Mouse (Mus musculus): ENCODE measurements around the gene Rcor1. TPM values are rescaled to one million over a fixed set of nuclear protein-coding genes. Genes with fewer than 3 reads are reported as not detected.

The Rcor1 gene
- polyA plus RNA-seq, 1 experiment from 2014 or later = 19.2 TPM

GRCm38 (mm10) chr12:111114593-111114992 is 75.4 kb downstream of the Rcor1 start:
- WGBS = 88% methylated on average over 5 of the region's 5 CpGs
- no peaks in the 10 kb centered on the region for H3K4me1 ChIP-seq (ENCODE audit: control insufficient read depth, insufficient read depth, low read length)
- no peaks in the 10 kb centered on the region for H3K27me3 ChIP-seq (ENCODE audit: control insufficient read depth, insufficient read depth, low read length)
- H3K9me3 ChIP-seq (ENCODE audit: control insufficient read depth, low read depth, low read length) = no peaks in the 10 kb centered on the region
- H3K4me2 ChIP-seq (replicated peaks; ENCODE audit: low read depth, low read length) = no peak overlapping the region
- H3K9ac ChIP-seq (replicated peaks; ENCODE audit: low read depth, low read length) = no peak overlapping the region
- no peak overlapping the region for H3K27ac ChIP-seq (ENCODE audit: low read length)
- no peak for ATAC-seq (ENCODE audit: insufficient number of reproducible peaks, insufficient read depth, low FRiP score, low read depth)
- peaks cover 42% of the 10 kb centered on the region for H3K36me3 ChIP-seq (ENCODE audit: control insufficient read depth, insufficient read depth, low read length)
- H3K4me3 ChIP-seq (ENCODE audit: low read depth, low read length) = no peak overlapping the region

- Histone ChIP-seq H3K9me3 (ENCODE audit: control insufficient read depth, low read depth, low read length) (no peaks in the 10 kb centered on the region; the same call in 1 of the 2 replicates), H3K4me2 (replicated peaks; ENCODE audit: low read depth, low read length) (no peak overlapping the region), H3K36me3 (ENCODE audit: control insufficient read depth, insufficient read depth, low read length) (peaks cover 17% of the 10 kb centered on the region)
Measured at GRCm38 (mm10) chr12:111119506-111120085, 80.4 kb downstream of the Rcor1 start.

GRCm38 (mm10) chr12:111120976-111121645 is 82.0 kb downstream of the Rcor1 start:
- Histone ChIP-seq H3K4me2 (replicated peaks; ENCODE audit: low read depth, low read length) (no peak overlapping the region), H3K4me3 (ENCODE audit: low read depth, low read length) (no peak overlapping the region), H3K9ac (replicated peaks; ENCODE audit: low read depth, low read length) (no peak overlapping the region), H3K27me3 (ENCODE audit: control insufficient read depth, insufficient read depth, low read length) (no peaks in the 10 kb centered on the region), H3K36me3 (ENCODE audit: control insufficient read depth, insufficient read depth, low read length) (peaks cover 13% of the 10 kb centered on the region), H3K9me3 (ENCODE audit: control insufficient read depth, low read depth, low read length) (no peaks in the 10 kb centered on the region; the same call in 1 of the 2 replicates), H3K27ac (ENCODE audit: low read length) (no peak overlapping the region), H3K4me1 (ENCODE audit: control insufficient read depth, insufficient read depth, low read length) (no peaks in the 10 kb centered on the region)
- no peak for ATAC-seq (ENCODE audit: insufficient number of reproducible peaks, insufficient read depth, low FRiP score, low read depth)
- 93% methylated on average over 9 of the region's 9 CpGs for WGBS

More at GRCm38 (mm10) chr12:111119506-111120085, 80.4 kb downstream of the Rcor1 start:
- Histone ChIP-seq H3K27me3 (ENCODE audit: control insufficient read depth, insufficient read depth, low read length) (no peaks in the 10 kb centered on the region), H3K4me1 (ENCODE audit: control insufficient read depth, insufficient read depth, low read length) (no peaks in the 10 kb centered on the region), H3K9ac (replicated peaks; ENCODE audit: low read depth, low read length) (no peak overlapping the region), H3K27ac (ENCODE audit: low read length) (no peak overlapping the region), H3K4me3 (ENCODE audit: low read depth, low read length) (no peak overlapping the region)
- WGBS = 93% methylated on average over 5 of the region's 5 CpGs
- no peak for ATAC-seq (ENCODE audit: insufficient number of reproducible peaks, insufficient read depth, low FRiP score, low read depth)

- no peak for ATAC-seq (ENCODE audit: insufficient number of reproducible peaks, insufficient read depth, low FRiP score, low read depth)
- no peaks in the 10 kb centered on the region; the same call in 1 of the 2 replicates for H3K9me3 ChIP-seq (ENCODE audit: control insufficient read depth, low read depth, low read length)
Measured at GRCm38 (mm10) chr12:111122332-111122852, 83.2 kb downstream of the Rcor1 start.

GRCm38 (mm10) chr12:111124601-111125260 is 85.6 kb downstream of the Rcor1 start:
- no peaks in the 10 kb centered on the region for H3K27me3 ChIP-seq (ENCODE audit: control insufficient read depth, insufficient read depth, low read length)
- no peak overlapping the region for H3K27ac ChIP-seq (ENCODE audit: low read length)
- no peak overlapping the region for H3K4me2 ChIP-seq (replicated peaks; ENCODE audit: low read depth, low read length)
- no peak overlapping the region for H3K9ac ChIP-seq (replicated peaks; ENCODE audit: low read depth, low read length)
- ATAC-seq (ENCODE audit: insufficient number of reproducible peaks, insufficient read depth, low FRiP score, low read depth) = no peak
- no peaks in the 10 kb centered on the region; the same call in 1 of the 2 replicates for H3K9me3 ChIP-seq (ENCODE audit: control insufficient read depth, low read depth, low read length)
- 75% methylated on average over 14 of the region's 14 CpGs for WGBS
- H3K4me3 ChIP-seq (ENCODE audit: low read depth, low read length) = no peak overlapping the region
- H3K4me1 ChIP-seq (ENCODE audit: control insufficient read depth, insufficient read depth, low read length) = no peaks in the 10 kb centered on the region
- H3K36me3 ChIP-seq (ENCODE audit: control insufficient read depth, insufficient read depth, low read length) = no peaks in the 10 kb centered on the region; the same call in 1 of the 2 replicates

More at GRCm38 (mm10) chr12:111122332-111122852, 83.2 kb downstream of the Rcor1 start:
- H3K4me1 ChIP-seq (ENCODE audit: control insufficient read depth, insufficient read depth, low read length) = no peaks in the 10 kb centered on the region
- no peak overlapping the region for H3K9ac ChIP-seq (replicated peaks; ENCODE audit: low read depth, low read length)
- no peak overlapping the region for H3K27ac ChIP-seq (ENCODE audit: low read length)
- H3K4me2 ChIP-seq (replicated peaks; ENCODE audit: low read depth, low read length) = no peak overlapping the region
- H3K36me3 ChIP-seq (ENCODE audit: control insufficient read depth, insufficient read depth, low read length) = peaks cover 5% of the 10 kb centered on the region
- no peak overlapping the region for H3K4me3 ChIP-seq (ENCODE audit: low read depth, low read length)
- H3K27me3 ChIP-seq (ENCODE audit: control insufficient read depth, insufficient read depth, low read length) = no peaks in the 10 kb centered on the region

GRCm38 (mm10) chr12:111125666-111126065 is 86.5 kb downstream of the Rcor1 start:
- Histone ChIP-seq H3K27ac (ENCODE audit: low read length) (no peak overlapping the region), H3K27me3 (ENCODE audit: control insufficient read depth, insufficient read depth, low read length) (no peaks in the 10 kb centered on the region), H3K9me3 (ENCODE audit: control insufficient read depth, low read depth, low read length) (no peaks in the 10 kb centered on the region; the same call in 1 of the 2 replicates), H3K9ac (replicated peaks; ENCODE audit: low read depth, low read length) (no peak overlapping the region), H3K4me3 (ENCODE audit: low read depth, low read length) (no peak overlapping the region), H3K36me3 (ENCODE audit: control insufficient read depth, insufficient read depth, low read length) (no peaks in the 10 kb centered on the region), H3K4me2 (replicated peaks; ENCODE audit: low read depth, low read length) (no peak overlapping the region), H3K4me1 (ENCODE audit: control insufficient read depth, insufficient read depth, low read length) (no peaks in the 10 kb centered on the region)
- no peak for ATAC-seq (ENCODE audit: insufficient number of reproducible peaks, insufficient read depth, low FRiP score, low read depth)
- WGBS = 69% methylated on average over 6 of the region's 6 CpGs

GRCm38 (mm10) chr12:111134169-111134568 is 95.0 kb downstream of the Rcor1 start:
- H3K4me2 ChIP-seq (replicated peaks; ENCODE audit: low read depth, low read length) = no peak overlapping the region
- no peak for ATAC-seq (ENCODE audit: insufficient number of reproducible peaks, insufficient read depth, low FRiP score, low read depth)
- H3K4me1 ChIP-seq (ENCODE audit: control insufficient read depth, insufficient read depth, low read length) = no peaks in the 10 kb centered on the region
- H3K27me3 ChIP-seq (ENCODE audit: control insufficient read depth, insufficient read depth, low read length) = no peaks in the 10 kb centered on the region
- H3K4me3 ChIP-seq (ENCODE audit: low read depth, low read length) = no peak overlapping the region
- no peaks in the 10 kb centered on the region for H3K9me3 ChIP-seq (ENCODE audit: control insufficient read depth, low read depth, low read length)
- WGBS = 90% methylated on average over 7 of the region's 7 CpGs
- no peaks in the 10 kb centered on the region for H3K36me3 ChIP-seq (ENCODE audit: control insufficient read depth, insufficient read depth, low read length)
- H3K27ac ChIP-seq (ENCODE audit: low read length) = no peak overlapping the region
- no peak overlapping the region for H3K9ac ChIP-seq (replicated peaks; ENCODE audit: low read depth, low read length)

GRCm38 (mm10) chr12:111134791-111135733 is 95.9 kb downstream of the Rcor1 start:
- H3K36me3 ChIP-seq (ENCODE audit: control insufficient read depth, insufficient read depth, low read length) = no peaks in the 10 kb centered on the region
- no peak overlapping the region for H3K27ac ChIP-seq (ENCODE audit: low read length)
- no peak for ATAC-seq (ENCODE audit: insufficient number of reproducible peaks, insufficient read depth, low FRiP score, low read depth)
- WGBS = 66% methylated on average over 19 of the region's 19 CpGs
- no peak overlapping the region for H3K4me3 ChIP-seq (ENCODE audit: low read depth, low read length)
- no peaks in the 10 kb centered on the region for H3K9me3 ChIP-seq (ENCODE audit: control insufficient read depth, low read depth, low read length)
- H3K4me1 ChIP-seq (ENCODE audit: control insufficient read depth, insufficient read depth, low read length) = no peaks in the 10 kb centered on the region
- H3K27me3 ChIP-seq (ENCODE audit: control insufficient read depth, insufficient read depth, low read length) = no peaks in the 10 kb centered on the region
- no peak overlapping the region for H3K4me2 ChIP-seq (replicated peaks; ENCODE audit: low read depth, low read length)
- H3K9ac ChIP-seq (replicated peaks; ENCODE audit: low read depth, low read length) = no peak overlapping the region
